Mouse (Mus musculus) layer of hippocampus, postnatal 25 days (tissue): ENCODE data around the gene Pnkd. TPM values are rescaled to one million over a fixed set of nuclear protein-coding genes. Genes with fewer than 3 reads are reported as not detected.
"Not testable (repeated sequence)": the region's sequence is repeated elsewhere in the genome, so short reads cannot be mapped to it uniquely, and the experiment has no call there.

Experiments used
- DNase-seq, 2 experiments: peaks; one replicate each; pipeline ENCODE4 v3.0.0; 2022; ENCODE audit warnings: mixed read lengths in 2 of 2, low spot score in 1 of 2; ENCODE audit errors: extremely low spot score in 1 of 2
- total RNA-seq, 2 experiments: library from RNA; stranded (reverse); gene quantifications; 2 replicates each; pipeline ENCODE4 v1.2.3; 2021

Pnkd gene
- total RNA-seq, 2 experiments from 2014 or later = 192 to 193 TPM

DNA sequence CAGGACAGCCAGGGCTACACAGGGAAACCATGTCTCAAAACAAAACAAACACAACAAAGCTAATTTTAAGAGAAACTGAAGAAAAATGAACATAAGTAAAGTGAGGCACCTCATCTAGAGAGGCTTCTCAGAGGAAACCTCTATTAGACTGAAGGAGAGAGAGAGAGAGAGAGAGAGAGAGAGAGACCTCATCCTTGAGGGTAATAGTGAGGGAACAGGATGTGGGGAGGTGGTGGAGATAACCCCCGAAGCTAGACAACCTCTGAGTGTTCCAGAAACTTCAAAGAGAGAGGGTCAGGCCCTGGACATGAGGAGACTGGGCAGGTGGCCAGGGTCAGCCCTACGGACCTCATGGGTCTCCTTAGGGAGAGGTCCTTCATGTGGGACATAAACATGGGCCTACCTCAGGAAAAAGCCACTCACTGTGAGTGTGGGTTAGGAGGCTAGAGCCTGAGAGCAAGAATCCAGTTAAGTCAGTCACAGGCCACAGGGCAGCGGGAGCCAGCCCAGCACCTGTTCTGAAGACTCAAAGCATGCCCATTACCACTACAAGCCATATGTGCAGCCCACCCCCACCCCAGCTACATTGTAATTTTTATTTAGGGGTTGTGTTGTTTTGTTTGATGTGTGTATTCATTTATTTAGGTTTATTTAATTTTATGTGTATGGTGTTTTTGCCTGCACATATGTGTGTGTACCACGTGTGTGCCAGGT lies 31.5 kb downstream of the Pnkd start:
- DNase-seq = no peak

DNA sequence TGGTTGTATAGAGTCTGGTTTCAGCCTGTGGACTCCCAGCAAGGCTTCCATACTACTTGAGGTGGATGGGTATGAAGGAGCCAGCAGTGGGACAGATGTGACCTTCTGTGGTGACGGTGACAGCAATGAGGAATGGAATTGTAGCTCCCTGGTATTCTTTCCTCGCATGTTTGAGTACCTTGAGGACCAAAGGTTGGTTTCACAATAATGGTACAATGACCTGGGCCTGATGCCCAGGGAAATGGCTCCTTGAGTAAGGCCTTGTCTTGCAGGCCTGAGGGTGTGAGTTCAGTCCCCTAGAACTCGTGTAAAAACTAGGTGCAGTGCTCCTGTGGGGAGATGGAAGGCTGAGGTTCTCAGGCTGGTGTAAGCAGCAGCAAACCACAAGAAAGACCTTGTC lies 34.0 kb downstream of the Pnkd start:
- DNase-seq = no peak

DNA sequence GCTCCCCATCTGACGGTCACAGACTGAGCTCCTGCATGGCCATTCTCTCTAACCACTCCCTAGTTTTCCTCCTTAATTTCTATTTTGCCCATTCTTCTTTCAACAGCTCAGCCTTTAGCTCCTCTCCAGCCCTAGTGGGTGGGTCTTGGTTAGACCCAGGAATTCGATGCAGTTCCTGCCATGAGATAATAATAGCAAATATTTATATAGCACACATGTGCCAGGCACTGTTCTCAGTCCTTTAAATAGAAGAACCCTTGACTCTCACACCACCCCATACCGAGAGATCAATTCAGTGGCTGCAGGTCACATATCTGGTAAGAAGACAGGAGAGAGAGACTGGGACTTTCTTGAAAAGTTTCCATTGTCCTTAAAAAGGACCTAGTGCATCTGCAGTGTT lies 36.7 kb downstream of the Pnkd start:
- DNase-seq = no peak

DNA sequence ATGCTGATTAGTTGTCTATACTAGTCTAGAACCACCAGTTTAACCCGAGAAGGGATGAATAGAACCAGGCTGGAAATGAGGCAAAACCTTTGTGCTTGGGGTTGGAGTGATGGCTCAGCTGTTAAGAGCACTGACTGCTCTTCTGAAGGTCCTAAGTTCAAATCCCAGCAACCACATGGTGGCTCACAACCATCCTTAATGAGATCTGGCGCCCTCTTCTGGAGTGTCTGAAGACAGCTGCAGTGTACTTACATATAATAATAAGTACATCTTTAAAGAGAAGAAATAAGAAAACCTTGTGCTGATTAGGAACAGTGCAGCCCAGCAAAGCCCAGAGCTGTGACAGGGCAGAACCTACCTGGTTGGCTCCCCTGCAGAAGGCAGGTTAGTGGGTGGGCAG lies 42.2 kb downstream of the Pnkd start:
- DNase-seq = not testable (repeated sequence)

DNA sequence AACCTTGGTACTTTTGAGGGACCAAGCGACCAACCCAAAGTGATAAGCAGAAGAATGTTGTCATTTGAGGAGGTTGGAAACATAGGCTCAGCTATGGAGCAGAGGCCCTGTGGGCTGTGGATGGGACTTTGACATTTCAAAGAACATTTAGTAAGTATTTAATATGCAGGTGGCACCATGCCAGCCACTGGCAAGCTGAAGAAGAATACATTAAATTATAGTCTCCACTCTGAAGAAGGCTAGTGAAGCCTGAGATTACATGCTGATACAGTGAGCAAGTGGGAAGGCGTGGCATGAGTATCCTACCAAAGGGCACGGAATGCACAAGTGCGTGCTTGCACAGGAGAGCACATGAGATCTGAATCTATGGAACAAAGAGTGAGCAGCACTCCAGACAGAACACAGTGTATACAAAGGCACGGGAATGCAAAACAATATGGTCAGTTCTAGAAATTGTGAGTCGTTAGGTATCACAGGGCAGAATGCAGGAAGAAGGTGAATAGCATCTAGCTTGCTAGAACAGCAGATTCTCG lies 45.2 kb downstream of the Pnkd start:
- no peak for DNase-seq

DNA sequence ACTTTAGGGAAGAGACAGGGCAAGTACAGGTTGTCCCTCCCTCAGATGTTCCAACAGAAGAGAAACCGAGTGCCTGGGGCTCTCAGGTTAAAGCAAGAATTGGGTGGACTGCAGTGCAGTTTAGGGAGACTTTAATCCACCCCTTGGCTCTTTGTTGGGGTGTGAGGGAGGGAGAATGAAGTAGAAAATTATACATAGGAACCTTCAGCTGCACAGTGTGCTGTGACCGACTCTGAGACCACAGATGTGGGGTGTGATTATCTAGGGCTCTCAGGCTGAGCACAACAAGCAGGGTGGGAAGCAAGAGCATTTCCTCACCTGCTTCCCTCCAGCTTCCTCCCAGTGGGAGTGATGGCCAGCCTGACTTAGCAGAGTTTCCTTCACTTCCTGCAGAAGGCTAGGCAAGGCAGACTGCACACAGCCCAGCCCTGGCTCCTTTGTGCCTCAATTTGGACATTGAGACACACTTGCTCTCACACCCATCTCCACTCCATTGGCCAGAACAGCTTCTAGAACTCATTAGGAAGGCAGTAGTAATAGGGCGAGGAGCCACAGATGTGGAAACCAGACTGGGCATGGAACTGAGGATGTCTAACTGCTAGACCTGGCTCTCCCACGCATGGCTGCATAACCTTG lies 46.4 kb downstream of the Pnkd start:
- no peak for DNase-seq

DNA sequence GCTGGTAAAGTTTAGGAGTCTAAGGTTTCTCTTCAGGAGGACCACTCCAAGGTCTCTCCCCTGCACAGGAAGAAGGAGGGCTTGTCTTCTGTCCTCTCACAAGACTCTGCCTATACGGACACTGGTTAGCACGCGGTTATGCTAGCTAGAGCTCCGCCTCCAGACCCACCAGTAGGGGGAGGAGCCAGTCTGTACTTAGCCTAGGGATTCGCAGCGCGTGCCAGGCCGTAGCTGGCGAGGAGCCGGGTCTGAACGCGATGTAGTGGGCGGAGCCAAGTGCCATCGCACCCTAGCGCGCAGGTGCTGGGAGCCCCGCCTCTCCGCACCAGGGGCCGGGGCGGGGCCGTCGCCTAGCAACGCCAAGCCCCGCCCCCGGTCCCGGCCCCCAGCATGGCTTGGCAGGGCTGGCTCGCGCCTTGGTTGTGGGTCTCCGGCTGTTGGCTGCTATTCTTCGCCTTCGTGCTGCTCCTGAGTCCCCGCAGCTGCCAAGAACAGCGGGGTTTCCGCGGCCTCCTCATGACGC lies 47.6 kb downstream of the Pnkd start:
- DNase-seq = peak; percentile 88 to 93

DNA sequence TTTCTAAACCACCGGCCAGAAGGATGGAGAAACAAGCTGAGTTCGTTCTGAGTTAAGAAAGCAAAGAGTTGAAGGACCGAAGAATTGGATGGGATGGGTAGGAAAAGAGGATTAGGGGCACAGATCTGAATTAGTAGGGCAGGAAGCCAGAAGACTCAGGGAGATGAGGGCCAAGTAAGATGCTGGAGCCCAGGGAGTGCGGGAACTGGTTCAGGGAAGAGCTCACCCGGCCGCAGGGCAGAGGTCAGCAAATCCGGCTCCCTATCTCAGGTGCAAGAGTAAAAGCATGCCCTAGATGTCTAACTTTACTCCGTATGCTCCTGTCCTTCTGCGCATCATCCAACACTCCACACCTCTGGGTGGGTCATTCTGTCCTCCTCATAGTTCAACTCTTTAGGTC lies 48.2 kb downstream of the Pnkd start:
- no peak for DNase-seq

DNA sequence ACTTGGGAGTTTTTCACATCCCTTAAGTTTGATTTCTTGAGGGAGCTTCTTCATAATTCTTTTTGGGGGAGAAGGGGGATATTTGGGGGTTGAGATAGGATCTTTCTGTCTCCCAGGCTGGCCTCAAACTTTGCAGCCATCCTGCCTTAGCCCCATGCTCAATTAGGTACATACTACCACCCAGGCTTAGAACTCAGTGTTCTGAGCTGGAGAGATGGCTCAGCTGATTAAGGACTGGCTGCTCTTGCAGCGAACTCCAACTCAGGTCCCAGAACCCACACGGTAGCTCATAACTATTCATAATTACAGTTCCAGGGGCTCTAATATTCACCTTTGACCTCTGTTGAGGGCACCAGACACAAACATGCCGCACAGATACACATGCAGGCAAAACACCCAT lies 49.9 kb downstream of the Pnkd start:
- no peak for DNase-seq

DNA sequence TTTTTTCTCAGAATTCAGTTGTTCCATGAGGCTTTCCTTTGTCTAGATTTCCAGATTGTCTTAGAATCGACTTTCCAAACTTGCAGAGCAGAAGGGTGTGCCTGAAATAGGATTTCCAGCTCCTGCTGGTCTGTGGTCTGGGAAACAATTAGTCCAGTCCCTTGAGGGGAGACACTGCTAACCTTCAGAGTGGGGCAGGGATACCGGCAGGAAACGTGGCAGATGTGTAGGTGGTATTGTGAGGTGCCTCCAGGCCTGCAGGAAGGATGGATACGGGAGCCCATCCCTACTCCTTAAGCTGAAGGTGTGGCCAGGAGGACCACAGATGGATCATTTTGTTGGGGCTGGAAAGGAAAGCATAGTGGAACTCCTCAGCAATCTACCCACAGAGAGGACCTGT lies 50.3 kb downstream of the Pnkd start:
- no peak for DNase-seq

DNA sequence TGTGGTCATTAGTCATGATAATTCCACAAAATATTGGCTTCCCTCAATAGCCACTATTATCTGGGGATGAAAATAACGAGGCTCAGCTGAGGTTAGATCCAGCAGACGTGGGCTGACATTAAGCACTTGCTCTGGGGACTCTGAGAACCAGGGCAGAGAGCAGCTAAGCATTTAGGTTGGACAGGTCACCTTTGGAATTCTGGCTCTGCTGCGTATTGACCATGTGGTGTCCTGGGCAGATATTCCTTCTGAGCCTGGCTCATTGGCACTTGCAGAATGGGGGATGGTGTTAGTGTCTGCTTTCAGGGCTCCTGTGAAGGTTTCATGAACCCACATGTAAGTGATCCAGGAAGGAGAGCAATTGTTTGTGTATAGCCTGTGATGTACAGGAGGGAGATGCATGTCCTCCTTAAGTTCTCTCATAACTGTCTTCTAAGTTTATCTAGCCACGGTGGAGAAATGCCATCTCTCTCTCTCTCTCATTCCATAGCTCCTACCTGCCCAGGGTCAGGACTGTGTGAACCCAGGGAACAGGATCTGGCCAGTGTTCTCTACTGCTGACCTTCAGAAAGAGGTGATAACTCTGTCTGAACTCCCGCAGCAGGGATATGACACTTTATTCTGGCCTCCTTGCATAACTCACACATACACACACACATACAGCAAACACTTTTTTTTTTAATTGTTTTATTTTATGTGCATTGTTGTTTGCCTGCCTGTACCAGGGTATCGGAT lies 50.9 kb downstream of the Pnkd start:
- DNase-seq = no peak

DNA sequence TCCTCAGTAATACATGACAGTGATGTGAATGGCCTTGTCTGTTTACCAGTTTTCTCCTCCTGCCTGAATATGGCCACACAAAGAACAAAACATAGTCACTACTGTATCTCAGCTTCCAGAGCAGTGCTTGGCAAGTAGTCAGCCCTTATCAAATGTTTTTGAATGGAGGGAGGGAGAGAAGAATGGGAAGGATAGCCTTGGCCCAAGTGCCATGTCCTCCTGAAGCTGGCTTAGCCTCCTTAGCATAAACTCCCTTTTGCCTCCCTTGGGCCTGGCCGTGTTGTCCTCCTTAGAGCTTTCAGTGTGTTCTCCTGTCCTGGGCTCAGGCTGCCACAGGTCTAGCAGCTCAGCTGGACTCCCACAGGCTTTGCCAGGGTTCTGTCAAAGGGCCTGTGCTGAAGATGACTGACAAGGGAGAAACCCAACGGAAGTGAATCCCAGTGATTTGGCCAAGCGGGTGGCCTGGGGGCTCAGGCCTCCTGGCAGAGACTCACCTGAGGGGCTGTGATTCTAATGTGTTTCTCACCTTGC lies 52.6 kb downstream of the Pnkd start:
- no peak for DNase-seq

DNA sequence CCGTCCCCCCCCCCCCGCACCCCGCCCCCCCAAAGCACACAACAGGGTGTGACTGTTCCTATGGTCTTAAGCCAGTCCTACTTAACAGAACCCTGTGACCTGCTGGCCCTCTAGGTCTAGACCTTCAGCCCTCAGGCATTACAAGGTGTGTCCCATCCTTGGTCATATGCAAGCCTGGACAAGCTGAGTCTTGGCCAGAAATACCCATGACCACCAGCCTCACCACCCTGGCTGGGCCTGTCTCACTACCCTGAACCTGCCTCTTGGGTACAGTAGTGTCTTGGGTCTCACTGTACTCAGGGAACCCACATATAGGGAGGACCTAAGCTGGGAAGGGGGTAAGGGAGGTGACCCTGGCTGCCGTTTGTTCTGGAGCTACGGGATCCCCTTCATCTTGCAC lies 53.3 kb downstream of the Pnkd start:
- DNase-seq = no peak

DNA sequence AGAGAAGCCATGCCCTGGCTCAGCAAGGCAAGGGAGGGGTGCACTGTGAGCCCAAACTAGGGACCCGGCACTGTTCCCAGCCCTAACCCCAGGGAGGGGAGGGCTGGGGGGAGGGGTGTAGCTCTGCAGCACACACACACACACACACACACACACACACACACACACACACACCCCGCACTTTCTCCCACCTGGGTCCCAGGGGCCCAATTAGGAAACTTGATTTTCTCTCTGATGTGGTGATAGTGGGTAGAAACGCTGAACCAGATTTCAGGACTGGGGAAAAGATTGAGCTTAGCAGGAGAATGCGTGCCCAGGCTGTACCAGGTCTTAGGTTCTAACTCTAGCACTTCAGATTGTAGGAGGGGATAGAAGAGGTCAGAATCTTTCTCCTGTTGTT lies 53.9 kb downstream of the Pnkd start:
- DNase-seq = no peak

DNA sequence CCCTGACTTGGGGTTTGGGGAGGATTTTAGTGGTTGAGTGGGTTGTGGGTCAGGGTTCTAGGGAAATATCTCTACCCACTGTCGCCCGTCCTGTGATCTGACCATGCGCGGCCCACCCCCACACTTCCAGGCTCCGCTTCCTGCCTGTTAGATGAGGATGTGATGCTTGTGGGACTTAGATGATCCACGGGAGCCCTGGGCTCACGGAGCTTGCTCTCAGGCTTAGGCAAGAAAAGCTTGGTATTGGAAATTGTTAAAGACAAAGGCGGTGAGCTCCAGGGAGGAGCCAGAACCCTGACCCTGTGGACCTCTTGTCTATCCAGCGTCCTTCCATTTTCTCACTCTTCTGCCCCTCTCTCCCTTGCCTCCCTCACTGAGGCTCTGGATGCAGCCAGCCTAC lies 55.2 kb downstream of the Pnkd start:
- DNase-seq = no peak

DNA sequence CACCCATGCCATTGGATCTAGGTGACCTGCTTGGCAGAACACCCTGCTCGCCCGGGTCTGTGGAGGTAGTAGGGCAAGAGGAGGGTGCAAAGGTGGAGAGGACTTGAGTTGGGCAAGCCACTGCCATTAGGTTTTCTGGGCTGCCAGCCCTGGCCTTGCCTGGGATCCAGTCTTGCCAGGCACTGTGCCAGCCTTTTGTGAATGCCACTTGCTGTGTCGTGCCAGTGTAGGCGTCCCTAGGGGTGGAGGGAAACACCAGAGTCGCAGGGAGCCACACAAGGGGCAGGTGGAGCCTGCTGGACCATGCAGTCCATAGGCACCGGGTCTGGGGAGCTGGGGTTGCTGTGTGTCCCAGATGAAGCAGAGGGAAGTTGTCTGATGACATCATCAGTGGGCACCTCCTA lies 55.6 kb downstream of the Pnkd start:
- peak; percentile 42 to 65 for DNase-seq

DNA sequence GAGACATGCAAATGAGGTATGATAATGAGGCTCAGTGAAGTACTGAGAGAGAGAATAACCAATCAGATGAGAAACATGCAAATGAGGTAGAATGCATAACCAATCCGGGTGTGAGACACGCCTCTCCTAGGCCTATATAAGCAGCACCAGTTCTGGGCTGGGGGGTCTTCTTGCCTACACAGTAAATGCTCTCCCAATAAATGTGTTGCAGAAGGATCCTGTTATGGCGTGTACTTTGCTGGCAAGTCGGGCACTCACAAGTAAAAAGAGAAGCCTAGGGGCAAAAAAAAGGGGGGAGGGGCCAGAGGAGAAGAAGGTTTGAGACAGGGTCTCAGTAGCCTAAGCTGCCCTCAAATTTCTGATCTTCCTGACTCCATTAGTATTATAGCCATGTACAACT lies 56.3 kb downstream of the Pnkd start:
- DNase-seq = not testable (repeated sequence)

DNA sequence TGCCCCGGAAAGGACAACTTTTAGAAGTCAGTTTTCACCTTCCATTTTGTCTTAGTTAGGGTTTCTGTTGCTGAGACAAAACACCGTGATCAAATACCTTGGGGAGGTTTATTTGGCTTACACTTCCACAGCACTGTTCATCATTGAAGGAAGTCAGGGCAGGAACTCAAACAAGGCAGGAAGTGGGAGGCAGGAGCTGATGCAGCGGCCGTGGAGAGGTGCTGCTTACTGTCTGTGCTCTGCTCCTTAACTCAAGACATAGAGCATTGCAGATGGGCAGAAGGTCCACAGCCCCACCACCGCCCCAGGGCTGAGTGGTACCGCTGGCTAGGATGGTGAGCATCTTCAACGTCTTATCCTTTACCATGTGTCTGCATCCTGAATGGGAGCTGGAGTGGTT lies 57.2 kb downstream of the Pnkd start:
- no peak for DNase-seq

DNA sequence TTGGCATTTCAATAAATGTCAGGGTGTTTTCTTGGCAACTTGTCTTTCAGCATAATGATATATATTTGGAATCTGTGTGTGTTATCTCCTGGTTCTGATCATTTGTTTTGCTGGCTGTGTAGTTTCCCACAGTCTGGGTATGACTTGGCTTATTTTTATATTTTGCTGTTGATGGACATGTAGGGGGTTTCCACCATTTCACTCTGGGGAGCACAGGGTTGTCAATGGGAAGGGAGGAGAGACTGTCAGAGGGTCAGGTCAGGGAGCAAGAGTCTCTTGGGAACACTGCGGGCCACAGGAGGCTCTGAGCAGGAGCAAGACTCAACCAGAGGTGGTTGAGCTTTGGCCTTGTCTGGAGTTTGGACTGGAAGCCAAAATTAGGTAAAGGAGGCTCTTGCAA lies 57.6 kb downstream of the Pnkd start:
- DNase-seq = no peak

DNA sequence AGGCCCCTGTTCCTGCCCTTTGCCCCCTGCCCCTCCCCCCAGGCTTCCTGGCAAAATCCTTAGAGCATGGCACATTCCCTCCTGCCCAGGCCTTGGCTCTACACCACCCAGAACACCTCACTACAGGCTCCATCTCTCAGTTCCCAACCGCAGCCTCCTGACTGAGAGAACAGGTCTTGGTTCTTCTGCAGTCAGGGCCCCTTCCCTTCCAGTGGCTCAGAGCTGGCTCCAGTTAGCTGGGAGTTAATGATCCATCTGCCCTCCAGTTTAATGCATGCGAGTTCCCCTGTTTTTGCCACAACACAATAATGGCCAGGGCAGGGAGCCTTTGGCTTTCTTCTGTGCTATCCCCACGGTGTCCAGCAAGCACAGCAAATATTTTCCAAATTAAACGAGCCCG lies 58.4 kb downstream of the Pnkd start:
- DNase-seq = no peak
